Mouse (Mus musculus): ENCODE measurements around the gene Mucl3.

DNA sequence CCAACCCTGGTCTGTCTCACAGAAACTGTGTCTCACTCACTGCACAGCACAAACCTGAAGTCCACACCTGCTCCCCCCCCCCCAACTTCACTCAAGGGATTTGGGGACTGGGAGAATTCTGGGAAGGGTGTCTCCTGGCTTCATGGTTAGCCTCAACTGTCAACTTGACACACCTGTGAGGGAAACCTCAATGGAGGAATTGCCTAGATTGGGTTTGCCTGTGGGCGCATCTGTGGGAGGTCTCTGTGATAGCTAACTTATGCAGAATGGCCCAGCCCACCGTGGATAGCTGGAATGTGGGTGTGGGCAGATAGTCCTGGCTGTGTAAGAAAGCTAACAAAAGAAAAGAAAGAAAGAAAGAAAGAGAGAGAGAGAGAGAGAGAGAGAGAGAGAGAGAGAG lies 42.2 kb downstream of the Mucl3 start, which contains the start of gene Sfta2:
- TF ChIP-seq CTCF (conservative IDR thresholded peaks at IDR 0.05; ENCODE audit: low read length) (no peak), NANOG (IDR thresholded peaks at IDR 0.05; ENCODE audit: borderline replicate concordance, low read length) (no peak)

All from E14TG2a.4 (cell line).